Mouse (Mus musculus): Measurements from ENCODE around the gene P4ha1. TPM values are rescaled to one million over a fixed set of nuclear protein-coding genes. Genes with fewer than 3 reads are reported as not detected.

The P4ha1 gene
- polyA plus RNA-seq, 1 experiment from 2014 or later = 42.0 TPM

GRCm38 (mm10) chr10:59326612-59327315, 3.7 kb downstream of the P4ha1 start:
- Histone ChIP-seq H3K9me3 (no peaks in the 10 kb centered on the region), H3K4me1 (peaks cover 65% of the 10 kb centered on the region), H3K36me3 (replicated peaks) (peaks cover 28% of the 10 kb centered on the region), H3K27me3 (ENCODE audit: poor library complexity, severe bottlenecking) (no peaks in the 10 kb centered on the region), H3K4me3 (peak overlapping the region; percentile 6; the same call in 1 of the 2 replicates), H3K27ac (no peak overlapping the region)
- 78% methylated on average over 8 of the region's 8 CpGs for WGBS
- no peak for DNase-seq (ENCODE audit: extremely low spot score, low spot score)

- H3K36me3 ChIP-seq (replicated peaks) = peaks cover 28% of the 10 kb centered on the region
- no peaks in the 10 kb centered on the region for H3K9me3 ChIP-seq
- peaks cover 59% of the 10 kb centered on the region for H3K4me1 ChIP-seq
- H3K27me3 ChIP-seq (ENCODE audit: poor library complexity, severe bottlenecking) = no peaks in the 10 kb centered on the region
- no peak overlapping the region for H3K27ac ChIP-seq
- no peak for DNase-seq (ENCODE audit: extremely low spot score, low spot score)
- H3K4me3 ChIP-seq = peak overlapping the region; percentile 6; the same call in 1 of the 2 replicates
- WGBS = 93% methylated on average over 3 of the region's 3 CpGs
These were observed 4.2 kb downstream of the P4ha1 start for GRCm38 (mm10) chr10:59327316-59327710.

- Histone ChIP-seq H3K27me3 (ENCODE audit: poor library complexity, severe bottlenecking) (no peaks in the 10 kb centered on the region), H3K9me3 (no peaks in the 10 kb centered on the region), H3K27ac (no peak overlapping the region), H3K4me1 (peaks cover 31% of the 10 kb centered on the region), H3K4me3 (no peak overlapping the region), H3K36me3 (replicated peaks) (peaks cover 38% of the 10 kb centered on the region)
- WGBS = 89% methylated on average over 6 of the region's 6 CpGs
- DNase-seq (ENCODE audit: extremely low spot score, low spot score) = no peak
These were observed 8.6 kb downstream of the P4ha1 start for GRCm38 (mm10) chr10:59331546-59332256.

GRCm38 (mm10) chr10:59333400-59333799, 10.3 kb downstream of the P4ha1 start:
- Histone ChIP-seq H3K4me1 (peaks cover 18% of the 10 kb centered on the region), H3K27ac (no peak overlapping the region), H3K4me3 (no peak overlapping the region), H3K36me3 (replicated peaks) (peaks cover 43% of the 10 kb centered on the region), H3K27me3 (ENCODE audit: poor library complexity, severe bottlenecking) (no peaks in the 10 kb centered on the region), H3K9me3 (no peaks in the 10 kb centered on the region)
- DNase-seq (ENCODE audit: extremely low spot score, low spot score) = no peak
- WGBS = 89% methylated on average over 4 of the region's 4 CpGs

GRCm38 (mm10) chr10:59334899-59335798, 12.1 kb downstream of the P4ha1 start:
- H3K36me3 ChIP-seq (replicated peaks) = peaks cover 46% of the 10 kb centered on the region
- no peaks in the 10 kb centered on the region for H3K27me3 ChIP-seq (ENCODE audit: poor library complexity, severe bottlenecking)
- 81% methylated on average over 4 of the region's 4 CpGs for WGBS
- no peak overlapping the region for H3K27ac ChIP-seq
- no peak for DNase-seq (ENCODE audit: extremely low spot score, low spot score)
- H3K4me1 ChIP-seq = peaks cover 15% of the 10 kb centered on the region
- no peak overlapping the region for H3K4me3 ChIP-seq
- no peaks in the 10 kb centered on the region for H3K9me3 ChIP-seq

- Histone ChIP-seq H3K4me3 (no peak overlapping the region), H3K36me3 (replicated peaks) (peaks cover 53% of the 10 kb centered on the region), H3K4me1 (peaks cover 8% of the 10 kb centered on the region), H3K9me3 (no peaks in the 10 kb centered on the region), H3K27me3 (ENCODE audit: poor library complexity, severe bottlenecking) (no peaks in the 10 kb centered on the region), H3K27ac (no peak overlapping the region)
- 96% methylated on average over 2 of the region's 2 CpGs for WGBS
- DNase-seq (ENCODE audit: extremely low spot score, low spot score) = no peak
These were observed 13.0 kb downstream of the P4ha1 start for GRCm38 (mm10) chr10:59336124-59336523.

GRCm38 (mm10) chr10:59346560-59346959, 23.5 kb downstream of the P4ha1 start:
- 94% methylated on average over 2 of the region's 2 CpGs for WGBS
- Histone ChIP-seq H3K9me3 (no peaks in the 10 kb centered on the region), H3K36me3 (replicated peaks) (peaks cover 96% of the 10 kb centered on the region), H3K27me3 (ENCODE audit: poor library complexity, severe bottlenecking) (no peaks in the 10 kb centered on the region), H3K4me3 (no peak overlapping the region), H3K27ac (no peak overlapping the region), H3K4me1 (no peaks in the 10 kb centered on the region)
- DNase-seq (ENCODE audit: extremely low spot score, low spot score) = no peak

- Histone ChIP-seq H3K9me3 (no peaks in the 10 kb centered on the region), H3K4me1 (no peaks in the 10 kb centered on the region), H3K27me3 (ENCODE audit: poor library complexity, severe bottlenecking) (no peaks in the 10 kb centered on the region), H3K27ac (no peak overlapping the region), H3K36me3 (replicated peaks) (peaks cover 99% of the 10 kb centered on the region), H3K4me3 (no peak overlapping the region)
- WGBS = 92% methylated on average over 9 of the region's 9 CpGs
- DNase-seq (ENCODE audit: extremely low spot score, low spot score) = no peak
These were observed 25.1 kb downstream of the P4ha1 start for GRCm38 (mm10) chr10:59348200-59348599.

GRCm38 (mm10) chr10:59349536-59349935, 26.4 kb downstream of the P4ha1 start:
- Histone ChIP-seq H3K36me3 (replicated peaks) (peaks cover 96% of the 10 kb centered on the region), H3K9me3 (no peaks in the 10 kb centered on the region), H3K4me3 (no peak overlapping the region), H3K27me3 (ENCODE audit: poor library complexity, severe bottlenecking) (no peaks in the 10 kb centered on the region), H3K27ac (no peak overlapping the region), H3K4me1 (peaks cover 12% of the 10 kb centered on the region)
- DNase-seq (ENCODE audit: extremely low spot score, low spot score) = no peak
- 97% methylated on average over 2 of the region's 2 CpGs for whole genome bisulfite sequencing

- WGBS = 73% methylated on average over 1 of the region's 1 CpGs
- DNase-seq (ENCODE audit: extremely low spot score, low spot score) = no peak
- Histone ChIP-seq H3K4me1 (peaks cover 13% of the 10 kb centered on the region), H3K9me3 (no peaks in the 10 kb centered on the region), H3K36me3 (replicated peaks) (peaks cover 90% of the 10 kb centered on the region), H3K4me3 (no peak overlapping the region), H3K27ac (no peak overlapping the region), H3K27me3 (ENCODE audit: poor library complexity, severe bottlenecking) (no peaks in the 10 kb centered on the region)
These were observed 30.0 kb downstream of the P4ha1 start for GRCm38 (mm10) chr10:59353065-59353464.

GRCm38 (mm10) chr10:59354120-59354519, 31.0 kb downstream of the P4ha1 start:
- no peak for DNase-seq (ENCODE audit: extremely low spot score, low spot score)
- Histone ChIP-seq H3K9me3 (no peaks in the 10 kb centered on the region), H3K4me3 (no peak overlapping the region), H3K4me1 (peaks cover 13% of the 10 kb centered on the region), H3K27me3 (ENCODE audit: poor library complexity, severe bottlenecking) (no peaks in the 10 kb centered on the region), H3K36me3 (replicated peaks) (peaks cover 89% of the 10 kb centered on the region), H3K27ac (no peak overlapping the region)
- 63% methylated on average over 12 of the region's 12 CpGs for WGBS

GRCm38 (mm10) chr10:59355020-59355419, 31.9 kb downstream of the P4ha1 start:
- no peaks in the 10 kb centered on the region for H3K27me3 ChIP-seq (ENCODE audit: poor library complexity, severe bottlenecking)
- DNase-seq (ENCODE audit: extremely low spot score, low spot score) = no peak
- H3K4me3 ChIP-seq = no peak overlapping the region
- no peak overlapping the region for H3K27ac ChIP-seq
- WGBS = 91% methylated on average over 8 of the region's 8 CpGs
- H3K36me3 ChIP-seq (replicated peaks) = peaks cover 89% of the 10 kb centered on the region
- no peaks in the 10 kb centered on the region for H3K9me3 ChIP-seq
- peaks cover 13% of the 10 kb centered on the region for H3K4me1 ChIP-seq

Data from forebrain, embryonic 10.5 days (tissue).